Mouse (Mus musculus): Measurements from ENCODE around the gene Dusp9.

Gene Dusp9

GRCm38 (mm10) chrX:73672031-73672431 lies 32.8 kb downstream of the Dusp9 start:
- no peak for DNase-seq (ENCODE audit: low spot score)

DNA sequence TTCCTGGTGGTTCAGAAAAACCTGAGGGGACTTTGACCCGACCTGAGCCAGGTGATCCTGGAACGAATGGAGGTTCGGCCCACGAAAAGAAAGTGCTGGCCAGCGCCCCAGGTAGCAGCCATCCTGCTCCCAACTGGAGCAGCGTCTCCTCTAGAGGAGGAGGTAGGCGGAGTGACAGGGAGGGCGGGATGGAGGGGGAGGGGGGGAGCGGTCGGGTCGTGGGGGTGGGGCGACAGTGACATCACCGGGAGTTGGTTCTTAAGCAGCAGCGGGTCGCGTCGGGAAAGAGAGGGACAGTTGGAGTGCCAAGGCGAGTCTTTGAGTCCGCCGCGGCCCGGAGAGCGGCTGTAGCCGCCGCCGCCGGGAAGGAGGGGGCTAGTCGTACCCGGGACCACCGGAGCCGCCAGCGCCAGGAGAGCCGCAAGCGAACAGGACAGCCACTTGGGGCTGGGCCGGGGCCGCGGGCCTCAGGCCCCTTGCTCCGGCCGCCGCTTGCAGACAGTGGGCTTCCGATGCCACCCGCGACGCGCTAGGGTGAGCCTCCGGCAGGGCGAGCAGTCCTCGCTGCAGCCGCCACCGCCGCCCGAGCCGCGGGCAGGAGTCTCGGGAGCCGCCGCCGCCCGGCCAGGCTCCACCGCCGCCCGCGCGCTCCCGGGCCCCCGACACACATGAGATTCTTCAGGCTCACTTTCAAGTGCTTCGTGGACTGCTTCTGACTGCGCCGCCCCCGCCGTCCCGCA lies 33.8 kb downstream of the Dusp9 start, which contains the start of gene Slc6a8:
Gene Slc6a8 (plus strand): TSS at position 272 of the 740 bp plus-strand sequence.
- peak; percentile 39 for DNase-seq (ENCODE audit: low spot score)

- DNase-seq (ENCODE audit: low spot score): no peak
Observed at GRCm38 (mm10) chrX:73673619-73673967, 34.4 kb downstream of the Dusp9 start.

- DNase-seq (ENCODE audit: low spot score): peak; percentile 17
Observed at GRCm38 (mm10) chrX:73673968-73674661, 34.9 kb downstream of the Dusp9 start.

GRCm38 (mm10) chrX:73675231-73675630 lies 36.0 kb downstream of the Dusp9 start:
- no peak for DNase-seq (ENCODE audit: low spot score)

DNA sequence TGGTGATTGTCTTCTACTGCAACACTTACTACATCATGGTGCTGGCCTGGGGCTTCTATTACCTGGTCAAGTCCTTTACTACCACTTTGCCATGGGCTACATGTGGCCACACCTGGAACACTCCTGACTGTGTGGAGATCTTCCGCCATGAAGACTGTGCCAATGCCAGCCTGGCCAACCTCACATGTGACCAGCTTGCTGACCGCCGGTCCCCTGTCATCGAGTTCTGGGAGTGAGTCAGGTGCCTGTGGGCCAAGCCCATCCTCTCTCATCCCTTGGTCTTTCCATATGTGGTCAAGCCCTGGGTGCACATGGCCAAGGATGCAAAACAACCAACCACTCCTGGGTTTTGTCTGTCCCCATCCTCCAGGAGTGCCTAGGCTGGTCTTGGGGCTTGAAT lies 37.4 kb downstream of the Dusp9 start:
- DNase-seq (ENCODE audit: low spot score): no peak

DNA sequence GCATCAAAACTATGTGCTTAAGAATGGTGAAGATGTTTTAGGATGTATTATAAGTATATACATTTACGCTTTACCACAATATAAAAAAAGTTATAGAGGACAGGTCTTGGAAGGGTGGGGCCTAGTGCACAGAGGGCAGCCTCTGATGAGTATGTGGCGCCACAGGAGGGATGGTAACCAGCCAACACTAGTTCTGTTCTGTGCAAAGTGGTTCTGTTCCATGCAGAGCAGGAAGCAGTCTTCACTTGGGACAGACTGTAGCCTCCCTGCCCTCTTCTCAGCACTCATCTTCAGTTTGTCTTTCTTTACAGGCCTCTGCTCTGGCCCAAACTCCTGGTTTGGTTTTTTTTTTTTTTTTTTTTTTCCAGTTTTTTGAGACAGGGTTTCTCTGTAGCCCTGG lies 44.9 kb downstream of the Dusp9 start:
- no peak for DNase-seq (ENCODE audit: low spot score)

- DNase-seq (ENCODE audit: low spot score): no peak
Observed at GRCm38 (mm10) chrX:73684978-73685377, 45.8 kb downstream of the Dusp9 start.

- DNase-seq (ENCODE audit: low spot score): peak; percentile 35
Observed at GRCm38 (mm10) chrX:73685629-73686028, 46.4 kb downstream of the Dusp9 start.

- no peak for DNase-seq (ENCODE audit: low spot score)
Observed at GRCm38 (mm10) chrX:73690917-73691629, 51.9 kb downstream of the Dusp9 start.

Data from testis, postnatal 14 days (tissue).